Mouse (Mus musculus): ENCODE measurements around the gene Gla. TPM values are rescaled to one million over a fixed set of nuclear protein-coding genes. Genes with fewer than 3 reads are reported as not detected.

Gene Gla
- 4.1 and 4.7 TPM in 2 replicates for polyA plus RNA-seq (2015; fragmentation: Nextera tagmentation; extraction: Ambion mirVana)

GRCm38 (mm10) chrX:134600659-134601379 is at the start of gene Gla, which contains the start of gene Hnrnph2:
TSS of gene Gla (minus strand) at chrX:134601125.
TSS of gene Hnrnph2 (plus strand) at chrX:134601179.
- WGBS = 21% methylated on average over 33 of the region's 33 CpGs
- Histone ChIP-seq H3K9ac (replicated peaks) (peak within 1 kb of the TSS; percentile 61), H3K27me3 (no peaks in the 10 kb centered on the region), H3K4me3 (replicated peaks) (peak within 1 kb of the TSS; percentile 53), H3K4me1 (replicated peaks) (peaks cover 21% of the 10 kb centered on the region), H3K4me2 (replicated peaks) (peak within 1 kb of the TSS; percentile 62), H3K27ac (peak within 1 kb of the TSS; percentile 91), H3K36me3 (no peaks in the 10 kb centered on the region), H3K9me3 (no peaks in the 10 kb centered on the region)
- peak; percentile 98 for ATAC-seq

- Histone ChIP-seq H3K9me3 (no peaks in the 10 kb centered on the region), H3K9ac (replicated peaks) (no peak overlapping the region), H3K4me1 (replicated peaks) (no peaks in the 10 kb centered on the region), H3K27ac (no peak overlapping the region), H3K36me3 (no peaks in the 10 kb centered on the region), H3K4me3 (replicated peaks) (no peak overlapping the region), H3K27me3 (no peaks in the 10 kb centered on the region; the same call in 1 of the 2 replicates), H3K4me2 (replicated peaks) (no peak overlapping the region)
- peak; percentile 82 for ATAC-seq
- 25% methylated on average over 11 of the region's 11 CpGs for WGBS
Measured at GRCm38 (mm10) chrX:134648031-134648692, 47.2 kb upstream of the Gla start.

- Histone ChIP-seq H3K4me3 (replicated peaks) (no peak overlapping the region), H3K36me3 (no peaks in the 10 kb centered on the region), H3K27ac (no peak overlapping the region), H3K4me2 (replicated peaks) (no peak overlapping the region), H3K9me3 (no peaks in the 10 kb centered on the region), H3K9ac (replicated peaks) (no peak overlapping the region), H3K4me1 (replicated peaks) (no peaks in the 10 kb centered on the region), H3K27me3 (no peaks in the 10 kb centered on the region; the same call in 1 of the 2 replicates)
- peak; percentile 55; the same call in 1 of the 2 replicates for ATAC-seq
- 78% methylated on average over 8 of the region's 8 CpGs for WGBS
Measured at GRCm38 (mm10) chrX:134647421-134647820, 46.5 kb upstream of the Gla start.

- Histone ChIP-seq H3K9ac (replicated peaks) (no peak overlapping the region), H3K36me3 (no peaks in the 10 kb centered on the region), H3K4me1 (replicated peaks) (no peaks in the 10 kb centered on the region), H3K4me2 (replicated peaks) (no peak overlapping the region), H3K9me3 (no peaks in the 10 kb centered on the region), H3K4me3 (replicated peaks) (no peak overlapping the region), H3K27me3 (no peaks in the 10 kb centered on the region; the same call in 1 of the 2 replicates), H3K27ac (no peak overlapping the region)
- WGBS = 94% methylated on average over 1 of the region's 1 CpGs
- ATAC-seq = no peak
Measured at GRCm38 (mm10) chrX:134646338-134646737, 45.4 kb upstream of the Gla start.

GRCm38 (mm10) chrX:134641000-134641760 is 40.3 kb upstream of the Gla start:
- ATAC-seq = no peak
- Histone ChIP-seq H3K27me3 (no peaks in the 10 kb centered on the region), H3K9me3 (no peaks in the 10 kb centered on the region), H3K36me3 (no peaks in the 10 kb centered on the region), H3K4me3 (replicated peaks) (no peak overlapping the region), H3K4me1 (replicated peaks) (no peaks in the 10 kb centered on the region), H3K4me2 (replicated peaks) (no peak overlapping the region), H3K9ac (replicated peaks) (no peak overlapping the region), H3K27ac (no peak overlapping the region)
- 79% methylated on average over 10 of the region's 10 CpGs for WGBS

DNA sequence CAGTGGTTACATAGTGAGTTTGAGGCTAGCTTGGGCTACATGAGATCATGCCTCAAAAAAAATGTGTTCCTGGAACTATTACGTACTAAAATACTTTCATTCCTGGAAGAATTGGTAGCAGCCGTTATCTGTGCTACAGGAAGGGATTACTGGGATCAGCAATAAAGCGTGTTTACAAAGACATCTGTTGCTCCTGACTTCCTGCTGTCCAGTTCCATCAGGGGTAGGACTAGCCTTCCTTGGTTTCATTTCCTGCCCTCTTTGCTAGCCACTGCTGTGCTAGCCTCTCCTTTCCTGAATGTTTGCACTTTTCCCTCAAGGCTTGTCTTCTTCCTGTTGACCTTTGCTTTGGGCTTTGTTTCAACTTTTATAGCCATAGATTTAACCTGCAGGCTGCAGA is 34.9 kb upstream of the Gla start:
- H3K4me1 ChIP-seq (replicated peaks) = no peaks in the 10 kb centered on the region
- H3K27me3 ChIP-seq = peaks cover 6% of the 10 kb centered on the region; the same call in 1 of the 2 replicates
- H3K4me3 ChIP-seq (replicated peaks) = no peak overlapping the region
- no peak overlapping the region for H3K4me2 ChIP-seq (replicated peaks)
- ATAC-seq = no peak
- H3K9me3 ChIP-seq = no peaks in the 10 kb centered on the region
- H3K36me3 ChIP-seq = no peaks in the 10 kb centered on the region
- WGBS = 71% methylated on average over 3 of the region's 3 CpGs
- H3K27ac ChIP-seq = no peak overlapping the region
- no peak overlapping the region for H3K9ac ChIP-seq (replicated peaks)

- ATAC-seq = no peak
- Histone ChIP-seq H3K4me3 (replicated peaks) (no peak overlapping the region), H3K36me3 (no peaks in the 10 kb centered on the region), H3K27me3 (peaks cover 6% of the 10 kb centered on the region; the same call in 1 of the 2 replicates), H3K27ac (no peak overlapping the region), H3K9ac (replicated peaks) (no peak overlapping the region), H3K9me3 (no peaks in the 10 kb centered on the region), H3K4me1 (replicated peaks) (no peaks in the 10 kb centered on the region), H3K4me2 (replicated peaks) (no peak overlapping the region)
- 53% methylated on average over 3 of the region's 3 CpGs for WGBS
Measured at GRCm38 (mm10) chrX:134635111-134635510, 34.2 kb upstream of the Gla start.

GRCm38 (mm10) chrX:134632710-134633109 is 31.8 kb upstream of the Gla start:
- no peaks in the 10 kb centered on the region for H3K36me3 ChIP-seq
- 85% methylated on average over 5 of the region's 5 CpGs for WGBS
- peaks cover 6% of the 10 kb centered on the region; the same call in 1 of the 2 replicates for H3K27me3 ChIP-seq
- H3K27ac ChIP-seq = no peak overlapping the region
- no peaks in the 10 kb centered on the region for H3K9me3 ChIP-seq
- no peak overlapping the region for H3K4me3 ChIP-seq (replicated peaks)
- no peak for ATAC-seq
- no peak overlapping the region for H3K4me2 ChIP-seq (replicated peaks)
- H3K4me1 ChIP-seq (replicated peaks) = no peaks in the 10 kb centered on the region
- H3K9ac ChIP-seq (replicated peaks) = no peak overlapping the region

- 77% methylated on average over 2 of the region's 2 CpGs for WGBS
- no peak overlapping the region for H3K27ac ChIP-seq
- no peak for ATAC-seq
Measured at GRCm38 (mm10) chrX:134628200-134628599, 27.3 kb upstream of the Gla start.

DNA sequence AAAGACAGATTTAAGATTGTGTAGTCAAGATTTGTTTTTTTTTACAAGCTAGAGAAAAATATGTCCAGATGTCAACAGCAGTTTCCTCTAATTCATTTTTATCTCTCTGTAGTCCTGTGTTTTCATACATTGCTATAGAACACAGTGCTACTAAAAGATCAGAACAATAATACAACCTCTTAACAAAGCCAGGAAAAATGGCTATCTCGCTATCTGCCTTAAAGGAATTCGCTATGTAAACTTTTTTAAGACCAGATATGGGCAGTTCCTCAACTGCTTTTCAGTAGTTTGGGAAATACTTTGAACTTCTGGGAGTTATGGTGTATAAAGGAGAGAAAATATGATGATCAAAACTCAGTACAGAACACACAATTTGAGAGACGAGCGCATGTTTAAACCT is 22.4 kb upstream of the Gla start:
- peaks cover 34% of the 10 kb centered on the region for H3K27me3 ChIP-seq
- no peaks in the 10 kb centered on the region for H3K36me3 ChIP-seq
- WGBS = 82% methylated on average over 4 of the region's 4 CpGs
- ATAC-seq = no peak
- H3K4me1 ChIP-seq (replicated peaks) = peaks cover 11% of the 10 kb centered on the region
- no peak overlapping the region for H3K27ac ChIP-seq
- H3K9ac ChIP-seq (replicated peaks) = no peak overlapping the region
- no peaks in the 10 kb centered on the region for H3K9me3 ChIP-seq
- no peak overlapping the region for H3K4me2 ChIP-seq (replicated peaks)
- H3K4me3 ChIP-seq (replicated peaks) = no peak overlapping the region

More at GRCm38 (mm10) chrX:134628200-134628599, 27.3 kb upstream of the Gla start:
- Histone ChIP-seq H3K27me3 (peaks cover 29% of the 10 kb centered on the region), H3K4me3 (replicated peaks) (no peak overlapping the region), H3K9ac (replicated peaks) (no peak overlapping the region), H3K4me2 (replicated peaks) (no peak overlapping the region), H3K4me1 (replicated peaks) (no peaks in the 10 kb centered on the region), H3K36me3 (no peaks in the 10 kb centered on the region), H3K9me3 (no peaks in the 10 kb centered on the region)

GRCm38 (mm10) chrX:134621685-134622084 is 20.8 kb upstream of the Gla start:
- peaks cover 11% of the 10 kb centered on the region for H3K4me1 ChIP-seq (replicated peaks)
- no peak for ATAC-seq
- no peak overlapping the region for H3K4me3 ChIP-seq (replicated peaks)
- H3K27ac ChIP-seq = no peak overlapping the region
- no peaks in the 10 kb centered on the region for H3K36me3 ChIP-seq
- H3K27me3 ChIP-seq = peaks cover 41% of the 10 kb centered on the region
- no peak overlapping the region for H3K9ac ChIP-seq (replicated peaks)
- H3K4me2 ChIP-seq (replicated peaks) = no peak overlapping the region
- H3K9me3 ChIP-seq = no peaks in the 10 kb centered on the region
- WGBS = 79% methylated on average over 3 of the region's 3 CpGs

Measured in midbrain, embryonic 13.5 days (tissue).